Mouse (Mus musculus) heart, embryonic 13.5 days (tissue): Measurements from ENCODE around the gene Slc25a53. TPM values are rescaled to one million over a fixed set of nuclear protein-coding genes. Genes with fewer than 3 reads are reported as not detected.
"Not testable (repeated sequence)": the region's sequence is repeated elsewhere in the genome, so short reads cannot be mapped to it uniquely, and the experiment has no call there.

Experiments
- ATAC-seq: fragments of 200-750 bp; cut with Nextera tagmentation; 2 replicates; pipeline ENCODE4 v1.8.0; 2017; ENCODE audit warnings: moderate TSS enrichment; ENCODE audit not compliant: insufficient number of reproducible peaks, low FRiP score, low TSS enrichment; ENCODE audit errors: extremely low read depth
- H3K27ac ChIP-seq: fragments of 300-500 bp; sonication (generic); replicated peaks from 2 replicates; pipeline ENCODE4 v1.5.1; 2015; ENCODE audit warnings: moderate library complexity, mild to moderate bottlenecking, inconsistent platforms
- H3K27me3 ChIP-seq: fragments of 300-500 bp; sonication (generic); replicated peaks from 2 replicates; pipeline ENCODE4 v1.6.1; 2015; ENCODE audit warnings: mild to moderate bottlenecking, inconsistent platforms
- H3K36me3 ChIP-seq: fragments of 300-500 bp; sonication (generic); 2 replicates; pipeline ENCODE4 v1.6.1; 2015; ENCODE audit warnings: mild to moderate bottlenecking, inconsistent platforms
- H3K4me1 ChIP-seq: fragments of 300-500 bp; sonication (generic); 2 replicates; pipeline ENCODE4 v1.6.1; 2015; ENCODE audit warnings: inconsistent platforms
- H3K4me2 ChIP-seq: fragments of 300-500 bp; sonication (generic); 2 replicates; pipeline ENCODE4 v1.6.1; 2015; ENCODE audit warnings: inconsistent platforms, mild to moderate bottlenecking, moderate library complexity
- H3K4me3 ChIP-seq: fragments of 300-500 bp; sonication (generic); 2 replicates; pipeline ENCODE4 v1.5.1; 2015; ENCODE audit warnings: moderate library complexity, mild to moderate bottlenecking, inconsistent platforms
- H3K9ac ChIP-seq: fragments of 300-500 bp; sonication (generic); 2 replicates; pipeline ENCODE4 v1.6.1; 2015; ENCODE audit warnings: inconsistent platforms, mild to moderate bottlenecking, moderate library complexity
- H3K9me3 ChIP-seq: fragments of 300-500 bp; sonication (generic); 2 replicates; pipeline ENCODE4 v1.6.1; 2016; ENCODE audit warnings: inconsistent platforms
- WGBS: fragments of 180-500 bp; shearing (Covaris S2); methylation state at CpG from one replicate; pipeline ENCODE4 v1.1.7; 2015; ENCODE audit warnings: mixed read lengths; 5-methylcytosine and 5-hydroxymethylcytosine counted together
- polyA plus RNA-seq: library from polyadenylated mRNA; unstranded; fragments of >200 nt; fragmentation: Nextera tagmentation; extraction: Ambion mirVana; gene quantifications from 2 replicates; pipeline ENCODE4 v1.2.1, GENCODE M21; 2015

The Slc25a53 gene
- polyA plus RNA-seq, 1 experiment from 2014 or later: 6.4 TPM

DNA sequence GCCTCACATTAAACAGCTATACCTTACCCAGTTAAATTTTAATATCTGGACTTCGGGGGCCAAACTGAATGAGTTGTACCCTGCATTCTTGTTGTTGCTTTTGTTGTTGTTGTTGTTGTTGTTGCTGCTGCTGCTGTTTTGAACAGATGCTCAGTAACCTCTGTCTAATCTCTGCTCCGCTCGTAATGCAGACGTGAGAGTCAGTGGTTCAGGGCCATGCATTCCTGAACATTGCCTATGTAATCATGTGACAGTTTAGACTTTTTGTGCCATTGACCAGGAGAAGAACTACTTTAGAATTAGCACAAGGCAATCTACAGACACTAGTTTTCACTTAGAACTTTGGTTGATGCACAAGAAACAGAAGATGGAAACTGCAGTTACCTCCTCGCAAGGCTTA lies 79.8 kb downstream of the Slc25a53 start:
- H3K27ac ChIP-seq, H3K36me3 ChIP-seq, H3K4me1 ChIP-seq, ATAC-seq, H3K9me3 ChIP-seq, H3K9ac ChIP-seq, H3K27me3 ChIP-seq: not testable (repeated sequence)
- Histone ChIP-seq H3K4me3 (peak overlapping the region; percentile 40), H3K4me2 (peak overlapping the region; percentile 56)
- WGBS: 50% methylated on average over 5 of the region's 5 CpGs

- not testable (repeated sequence) for H3K27me3 ChIP-seq, ATAC-seq, H3K27ac ChIP-seq, H3K9ac ChIP-seq, H3K36me3 ChIP-seq, H3K9me3 ChIP-seq, H3K4me1 ChIP-seq
- WGBS: 22% methylated on average over 13 of the region's 13 CpGs
- H3K4me2 ChIP-seq: peak overlapping the region; percentile 56
- peak overlapping the region; percentile 40 for H3K4me3 ChIP-seq
Observed at GRCm38 (mm10) chrX:136957583-136958279, 80.4 kb downstream of the Slc25a53 start.

DNA sequence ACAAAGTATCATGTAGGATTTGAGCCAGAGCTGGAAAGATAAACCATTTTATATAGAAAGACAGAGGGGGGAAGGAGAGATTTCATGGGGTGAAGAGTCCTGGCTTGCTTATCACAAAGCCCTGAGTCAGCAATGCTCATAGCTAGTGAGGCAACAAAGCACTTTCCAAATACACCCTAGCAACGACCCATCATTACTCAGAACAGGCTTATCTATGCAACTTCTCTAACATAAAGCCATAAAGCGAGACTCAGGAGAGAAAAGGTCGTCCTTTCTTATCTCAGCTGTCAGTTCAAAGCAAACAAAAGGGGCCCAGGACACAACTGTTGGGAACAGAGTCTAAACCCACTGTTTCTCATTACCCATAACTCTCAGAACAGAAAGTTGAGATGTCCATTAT lies 100.1 kb downstream of the Slc25a53 start:
- Histone ChIP-seq H3K27ac (no peak overlapping the region), H3K4me3 (no peak overlapping the region), H3K9ac (no peak overlapping the region), H3K36me3 (no peaks in the 10 kb centered on the region), H3K4me2 (no peak overlapping the region), H3K4me1 (no peaks in the 10 kb centered on the region), H3K9me3 (no peaks in the 10 kb centered on the region), H3K27me3 (no peaks in the 10 kb centered on the region)
- WGBS: 26% methylated on average over 3 of the region's 3 CpGs
- ATAC-seq: no peak

Other genes with a start within 250 kb of the Slc25a53 start
- 2.4 and 3.6 TPM in 2 replicates for gene Plp1, start 215.6 kb downstream of the Slc25a53 start, polyA plus RNA-seq
- gene Rab9b, start 169.5 kb downstream of the Slc25a53 start, polyA plus RNA-seq: 0.11 and 0.22 TPM in 2 replicates
- gene H2bfm, start 111.0 kb downstream of the Slc25a53 start, polyA plus RNA-seq: not detected in 2 replicates
- gene Tmsb15b2, start 62.8 kb downstream of the Slc25a53 start, polyA plus RNA-seq: 16.5 and 17.7 TPM in 2 replicates
- 2.0 and 2.7 TPM in 2 replicates for gene Tmsb15l, start 61.4 kb downstream of the Slc25a53 start, polyA plus RNA-seq
- gene Tmsb15b1, start 61.4 kb downstream of the Slc25a53 start, polyA plus RNA-seq: 11.6 and 14.9 TPM in 2 replicates
- gene Zcchc18, start 45.1 kb downstream of the Slc25a53 start, polyA plus RNA-seq: 3.2 and 4.1 TPM in 2 replicates
- gene Fam199x, start 11.3 kb upstream of the Slc25a53 start, polyA plus RNA-seq: 3.7 and 4.2 TPM in 2 replicates
- gene Esx1, start 83.8 kb upstream of the Slc25a53 start, polyA plus RNA-seq: not detected in 2 replicates